Mouse (Mus musculus): ENCODE data around the gene Mreg. TPM values are rescaled to one million over a fixed set of nuclear protein-coding genes. Genes with fewer than 3 reads are reported as not detected.
A peak's percentile ranks its signal among the peaks of the same experiment; 100 is the strongest.

The Mreg gene
- polyA plus RNA-seq (2012; rRNA removed) (1.9 and 2.9 TPM in 2 replicates), polyA plus RNA-seq (2014; fragmentation: Nextera tagmentation; extraction: Ambion mirVana) (6.4 and 7.4 TPM in 2 replicates)

DNA sequence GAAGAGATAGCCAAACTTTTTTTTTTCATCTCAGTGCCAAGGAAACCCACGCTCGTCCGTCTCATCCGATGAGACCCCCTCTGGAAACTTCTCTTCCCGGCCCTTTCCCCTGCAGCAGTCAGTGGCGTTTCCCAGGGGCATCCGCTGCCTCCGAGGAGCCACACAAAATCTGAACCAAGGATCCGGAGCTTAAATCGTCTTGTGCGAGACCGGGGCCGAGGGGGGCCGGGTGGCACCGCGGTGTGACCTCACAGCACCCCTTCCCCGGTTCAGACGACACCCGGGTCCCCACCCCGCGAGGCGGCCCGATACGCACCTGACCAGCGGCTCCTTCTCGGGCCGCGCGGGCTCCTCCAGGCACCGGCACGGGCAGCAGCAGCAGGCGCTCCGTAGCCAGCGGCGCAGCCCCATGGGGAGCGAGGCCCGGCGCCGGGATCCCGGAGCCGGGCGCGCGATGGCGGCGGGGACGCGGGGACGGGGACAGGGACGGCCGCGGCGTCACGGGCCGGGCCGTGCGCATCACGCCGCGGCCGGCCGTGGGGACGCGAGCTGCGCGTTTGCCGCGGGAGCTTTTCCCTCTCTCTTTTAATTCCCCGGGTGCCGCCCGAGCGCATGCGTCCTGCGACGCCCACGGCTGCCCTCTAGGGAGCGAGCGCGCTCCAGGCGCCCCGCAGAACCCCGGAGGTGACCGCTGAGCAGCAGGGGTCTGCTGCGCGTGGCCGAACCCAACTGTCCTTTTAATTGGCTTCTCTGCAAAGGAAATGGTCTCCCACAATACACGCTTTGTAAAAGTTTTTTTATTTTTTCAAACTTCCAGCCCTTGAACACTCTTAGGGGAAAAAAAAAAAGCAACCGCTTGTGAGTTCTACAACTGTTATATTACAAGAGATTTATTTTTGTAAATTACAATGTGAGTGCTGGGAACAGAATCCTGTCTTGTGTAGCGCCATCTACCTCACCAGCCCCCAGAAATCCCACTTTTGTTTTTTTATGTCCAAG lies at the start of gene Mreg:
Gene Mreg (minus strand): TSS at position 607 of the 999 bp plus-strand sequence.
- Histone ChIP-seq H3K4me1 (replicated peaks; ENCODE audit: control insufficient read depth in 2 of 2, insufficient read depth in 2 of 2, low read length in 1 of 2) (peaks cover 0 to 6% of the 10 kb centered on the region in 2 experiments; a peak in 2 of 4 replicates), H3K36me3 (replicated peaks; ENCODE audit: control insufficient read depth, insufficient read depth, low read depth) (no peaks in the 10 kb centered on the region), H3K9ac (replicated peaks) (peak within 1 kb of the TSS; percentile 13), H3K9me3 (ENCODE audit: control insufficient read depth, low read length) (no peaks in the 10 kb centered on the region), H3K27me3 (ENCODE audit: control insufficient read depth, insufficient read depth, low read length) (peaks cover 23% of the 10 kb centered on the region), H3K4me2 (ENCODE audit: low read depth) (peak within 1 kb of the TSS; percentile 61), H3K4me3 (ENCODE audit: insufficient read depth in 1 of 2, low read depth in 2 of 2, low read length in 2 of 2) (peak within 1 kb of the TSS; percentile 35 to 50), H3K27ac (no peak within 1 kb of the TSS)
- DNase-seq (ENCODE audit: low read depth in 3 of 3, low spot score in 3 of 3) (no peak), ATAC-seq (ENCODE audit: insufficient read depth) (peak; percentile 53; the same call in 1 of the 2 replicates)
- TF ChIP-seq EP300 (IDR thresholded peaks at IDR 0.05; ENCODE audit: low read depth) (no peak), CTCF (IDR thresholded peaks at IDR 0.05; ENCODE audit: low read depth) (peak; percentile 44; the same call in 1 of the 2 replicates)
- WGBS (ENCODE audit: insufficient replicate concordance), result under 1% methylated on average over 87 of the region's 89 CpGs

DNA sequence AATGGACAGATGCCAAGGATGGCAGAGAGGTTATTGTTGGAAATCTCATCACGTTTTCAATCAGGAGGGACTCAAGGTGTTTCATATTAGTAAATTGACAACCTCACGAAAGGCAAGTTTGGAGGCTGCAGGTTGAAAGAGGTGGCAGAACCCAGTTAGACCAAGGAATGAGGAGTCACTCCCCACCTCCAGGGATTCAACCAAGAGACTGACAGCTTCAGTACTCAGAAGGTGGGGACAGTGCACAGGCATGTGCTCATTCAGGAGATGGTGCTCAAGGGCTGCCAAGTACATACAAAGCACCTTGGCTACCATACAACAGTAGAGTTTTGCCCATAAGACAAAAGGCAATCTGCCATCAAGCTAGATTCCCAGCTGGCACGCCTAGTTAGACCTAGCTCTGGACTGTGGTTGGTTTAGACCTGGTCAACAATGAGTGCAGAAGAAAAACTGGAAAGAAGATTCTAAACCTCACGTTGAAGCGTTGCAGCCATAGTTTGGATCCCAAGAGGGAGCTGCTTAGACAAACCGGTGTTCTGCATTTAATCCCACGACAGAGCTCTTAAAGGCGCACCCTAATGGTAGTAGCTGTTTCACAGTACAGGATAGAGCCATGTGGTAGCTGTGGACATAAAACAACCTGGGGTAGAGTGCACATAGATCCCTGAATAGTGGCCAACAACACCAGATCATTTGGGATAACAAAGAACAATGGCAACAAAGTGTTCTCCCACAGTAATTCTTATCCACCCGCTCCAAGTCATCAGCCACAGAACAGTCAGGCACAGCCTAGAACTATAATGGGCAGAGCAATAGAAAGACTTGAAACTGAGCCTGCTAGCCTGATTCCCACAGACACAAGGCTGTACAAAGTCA lies 44.5 kb upstream of the Mreg start:
- Histone ChIP-seq H3K27ac (no peak overlapping the region), H3K4me2 (ENCODE audit: low read depth) (no peak overlapping the region; the same call in 1 of the 2 replicates), H3K4me1 (replicated peaks; ENCODE audit: control insufficient read depth in 2 of 2, insufficient read depth in 2 of 2, low read length in 1 of 2) (peaks cover 0 to 10% of the 10 kb centered on the region in 2 experiments; a peak in 2 of 4 replicates), H3K36me3 (replicated peaks; ENCODE audit: control insufficient read depth, insufficient read depth, low read depth) (no peaks in the 10 kb centered on the region), H3K4me3 (ENCODE audit: insufficient read depth in 1 of 2, low read depth in 2 of 2, low read length in 2 of 2) (no peak overlapping the region), H3K27me3 (ENCODE audit: control insufficient read depth, insufficient read depth, low read length) (no peaks in the 10 kb centered on the region), H3K9ac (replicated peaks) (no peak overlapping the region), H3K9me3 (ENCODE audit: control insufficient read depth, low read length) (no peaks in the 10 kb centered on the region)
- 64% methylated on average over 9 of the region's 9 CpGs for WGBS (ENCODE audit: insufficient replicate concordance)
- ATAC-seq (ENCODE audit: insufficient read depth) (no peak), DNase-seq (ENCODE audit: low read depth in 3 of 3, low spot score in 3 of 3) (no peak)
- TF ChIP-seq EP300 (IDR thresholded peaks at IDR 0.05; ENCODE audit: low read depth) (no peak), CTCF (IDR thresholded peaks at IDR 0.05; ENCODE audit: low read depth) (no peak)

DNA sequence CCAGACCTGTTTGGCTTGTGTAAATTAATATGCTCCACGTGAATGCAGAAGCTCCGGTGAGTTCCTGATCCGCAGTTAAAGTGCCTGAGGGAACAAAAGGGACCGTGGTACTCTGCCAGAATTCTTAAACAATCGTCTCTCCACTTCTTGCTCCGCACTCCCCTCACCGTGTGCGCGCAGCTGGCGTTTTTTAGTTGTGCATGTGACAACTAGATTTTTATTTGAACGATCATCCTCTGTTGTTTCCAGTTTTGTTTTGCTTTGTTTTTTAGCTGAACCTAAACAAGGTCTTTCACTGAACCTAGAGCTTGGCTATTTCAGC lies 43.7 kb upstream of the Mreg start:
- Histone ChIP-seq H3K4me3 (ENCODE audit: insufficient read depth in 1 of 2, low read depth in 2 of 2, low read length in 2 of 2) (no peak overlapping the region), H3K27ac (peak overlapping the region; percentile 34), H3K9ac (replicated peaks) (no peak overlapping the region), H3K9me3 (ENCODE audit: control insufficient read depth, low read length) (no peaks in the 10 kb centered on the region), H3K4me1 (replicated peaks; ENCODE audit: control insufficient read depth in 2 of 2, insufficient read depth in 2 of 2, low read length in 1 of 2) (peaks cover 0 to 10% of the 10 kb centered on the region in 2 experiments; a peak in 2 of 4 replicates), H3K36me3 (replicated peaks; ENCODE audit: control insufficient read depth, insufficient read depth, low read depth) (no peaks in the 10 kb centered on the region), H3K4me2 (ENCODE audit: low read depth) (peak overlapping the region; percentile 65; the same call in 1 of the 2 replicates), H3K27me3 (ENCODE audit: control insufficient read depth, insufficient read depth, low read length) (no peaks in the 10 kb centered on the region)
- WGBS (ENCODE audit: insufficient replicate concordance), result 40% methylated on average over 11 of the region's 11 CpGs
- DNase-seq (ENCODE audit: low read depth in 3 of 3, low spot score in 3 of 3), result no peak
- TF ChIP-seq CTCF (IDR thresholded peaks at IDR 0.05; ENCODE audit: low read depth) (no peak), EP300 (IDR thresholded peaks at IDR 0.05; ENCODE audit: low read depth) (no peak)
- no peak for ATAC-seq (ENCODE audit: insufficient read depth)

DNA sequence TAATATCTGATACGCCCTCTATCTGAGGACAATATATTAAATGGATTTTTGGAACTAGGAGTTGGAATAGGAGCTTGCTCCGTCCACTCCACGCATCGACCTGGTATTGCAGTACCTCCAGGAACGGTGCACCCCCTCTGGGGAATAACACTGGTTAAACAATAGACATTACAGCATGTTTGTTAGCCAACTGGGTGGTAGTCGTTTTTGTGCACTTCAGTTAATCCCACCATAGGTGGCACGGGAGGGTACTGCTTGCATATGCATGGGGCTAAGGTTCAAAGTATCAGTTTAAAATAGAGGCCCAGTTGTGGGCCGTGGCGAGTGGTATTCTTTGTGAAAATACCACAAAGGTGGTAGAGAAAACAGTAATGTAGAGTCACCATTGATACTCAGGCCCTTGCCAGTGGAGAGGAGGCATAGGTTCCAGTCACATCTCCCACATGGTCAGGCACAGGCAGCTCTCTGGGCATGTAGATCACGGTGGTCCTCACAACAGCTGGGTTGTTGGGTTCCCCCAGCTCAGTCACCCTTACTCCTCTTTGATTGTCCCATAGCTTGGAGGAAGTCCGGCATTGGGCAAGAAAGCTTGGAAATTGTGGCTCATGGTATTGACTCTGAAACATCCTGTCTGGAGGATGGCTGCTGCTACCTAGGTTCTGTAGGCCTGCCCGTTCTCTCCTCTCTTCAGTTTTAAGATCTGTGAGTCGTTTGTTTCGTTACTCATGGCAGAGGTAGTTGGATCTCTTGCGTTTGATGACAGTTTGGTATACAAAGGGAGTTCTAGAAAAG lies 43.2 kb upstream of the Mreg start:
- peak; percentile 89 for ATAC-seq (ENCODE audit: insufficient read depth)
- H3K4me2 ChIP-seq (ENCODE audit: low read depth), result peak overlapping the region; percentile 65
- peak; percentile 80 to 82 (median 80) for DNase-seq (ENCODE audit: low read depth in 3 of 3, low spot score in 3 of 3)
- no peak overlapping the region for H3K4me3 ChIP-seq (ENCODE audit: insufficient read depth in 1 of 2, low read depth in 2 of 2, low read length in 2 of 2)
- no peaks in the 10 kb centered on the region for H3K27me3 ChIP-seq (ENCODE audit: control insufficient read depth, insufficient read depth, low read length)
- peaks cover 0 to 10% of the 10 kb centered on the region in 2 experiments; a peak in 2 of 4 replicates for H3K4me1 ChIP-seq (replicated peaks; ENCODE audit: control insufficient read depth in 2 of 2, insufficient read depth in 2 of 2, low read length in 1 of 2)
- peak overlapping the region; percentile 34 for H3K27ac ChIP-seq
- no peak overlapping the region for H3K9ac ChIP-seq (replicated peaks)
- TF ChIP-seq CTCF (IDR thresholded peaks at IDR 0.05; ENCODE audit: low read depth) (no peak), EP300 (IDR thresholded peaks at IDR 0.05; ENCODE audit: low read depth) (peak; percentile 6)
- H3K9me3 ChIP-seq (ENCODE audit: control insufficient read depth, low read length), result no peaks in the 10 kb centered on the region
- no peaks in the 10 kb centered on the region for H3K36me3 ChIP-seq (replicated peaks; ENCODE audit: control insufficient read depth, insufficient read depth, low read depth)
- 1% methylated on average over 15 of the region's 15 CpGs for WGBS (ENCODE audit: insufficient replicate concordance)
